Mouse (Mus musculus) megakaryocyte, embryonic 14.5 days (primary cell): ENCODE results near the gene Gm13271. TPM values are rescaled to one million over a fixed set of nuclear protein-coding genes. Genes with fewer than 3 reads are reported as not detected.

ENCODE experiments used
- polyA plus RNA-seq: library from polyadenylated mRNA; stranded (reverse); fragments of >175 nt; gene quantifications from 2 replicates; pipeline ENCODE4 v1.2.3, GENCODE M21; 2012; ENCODE audit warnings: low replicate concordance; ENCODE audit not compliant: insufficient read depth

The Gm13271 gene
- polyA plus RNA-seq, 1 experiment: not detected

Other genes starting within 250 kb of the Gm13271 start
- gene Ifnb1, start 232.1 kb upstream of the Gm13271 start, polyA plus RNA-seq: not detected in 2 replicates
- gene Ifna15, start 196.6 kb upstream of the Gm13271 start, polyA plus RNA-seq: not detected in 2 replicates
- not detected in 2 replicates for gene Ifna14, start 183.1 kb upstream of the Gm13271 start, polyA plus RNA-seq
- not detected in 2 replicates for gene Ifna9, start 162.5 kb upstream of the Gm13271 start, polyA plus RNA-seq
- not detected in 2 replicates for gene Ifna12, start 151.5 kb upstream of the Gm13271 start, polyA plus RNA-seq
- gene C87499, start 120.5 kb upstream of the Gm13271 start, polyA plus RNA-seq: not detected in 2 replicates
- not detected in 2 replicates for gene Ifna13, start 110.4 kb upstream of the Gm13271 start, polyA plus RNA-seq
- gene Ifna16, start 77.9 kb upstream of the Gm13271 start, polyA plus RNA-seq: not detected in 2 replicates
- gene Ifna2, start 71.0 kb upstream of the Gm13271 start, polyA plus RNA-seq: not detected in 2 replicates
- not detected in 2 replicates for gene Ifnab, start 63.5 kb upstream of the Gm13271 start, polyA plus RNA-seq
- gene Gm26566, start 33.1 kb upstream of the Gm13271 start, polyA plus RNA-seq: 0.27 TPM in 1 of 2 replicates, not detected in the other
- gene Klhl9, start 32.4 kb upstream of the Gm13271 start, polyA plus RNA-seq: 1.4 and 2.6 TPM in 2 replicates
- gene Gm13283, start 5.3 kb downstream of the Gm13271 start, polyA plus RNA-seq: not detected in 2 replicates
- not detected in 2 replicates for gene Gm13290, start 19.0 kb downstream of the Gm13271 start, polyA plus RNA-seq
- not detected in 2 replicates for gene Gm13289, start 22.1 kb downstream of the Gm13271 start, polyA plus RNA-seq
- not detected in 2 replicates for gene Gm13272, start 25.0 kb downstream of the Gm13271 start, polyA plus RNA-seq
- gene Ifnz, start 27.3 kb downstream of the Gm13271 start, polyA plus RNA-seq: not detected in 2 replicates
- not detected in 2 replicates for gene Gm13276, start 30.8 kb downstream of the Gm13271 start, polyA plus RNA-seq
- not detected in 2 replicates for gene Gm13277, start 33.8 kb downstream of the Gm13271 start, polyA plus RNA-seq
- not detected in 2 replicates for gene Gm13278, start 36.7 kb downstream of the Gm13271 start, polyA plus RNA-seq
- gene Gm13275, start 39.6 kb downstream of the Gm13271 start, polyA plus RNA-seq: 0.64 TPM in 1 of 2 replicates, not detected in the other
- not detected in 2 replicates for gene Gm13279, start 42.5 kb downstream of the Gm13271 start, polyA plus RNA-seq
- not detected in 2 replicates for gene Gm13285, start 44.8 kb downstream of the Gm13271 start, polyA plus RNA-seq
- gene Gm13287, start 48.4 kb downstream of the Gm13271 start, polyA plus RNA-seq: 0.64 TPM in 1 of 2 replicates, not detected in the other
- gene Gm13288, start 50.7 kb downstream of the Gm13271 start, polyA plus RNA-seq: not detected in 2 replicates
- not detected in 2 replicates for gene Ifna7, start 61.4 kb downstream of the Gm13271 start, polyA plus RNA-seq
- gene Ifna11, start 65.1 kb downstream of the Gm13271 start, polyA plus RNA-seq: not detected in 2 replicates
- gene Ifna6, start 72.5 kb downstream of the Gm13271 start, polyA plus RNA-seq: not detected in 2 replicates
- not detected in 2 replicates for gene Ifna5, start 80.7 kb downstream of the Gm13271 start, polyA plus RNA-seq
- not detected in 2 replicates for gene Ifna4, start 87.0 kb downstream of the Gm13271 start, polyA plus RNA-seq
- not detected in 2 replicates for gene Ifna1, start 95.2 kb downstream of the Gm13271 start, polyA plus RNA-seq
- not detected in 2 replicates for gene Ifne, start 125.3 kb downstream of the Gm13271 start, polyA plus RNA-seq